Mouse (Mus musculus) CH12.LX (cell line): Measurements from ENCODE around the gene Sh3rf3.

Experiments
- CTCF ChIP-seq, 2 experiments: IDR thresholded peaks in 1 of 2; conservative IDR thresholded peaks in 1 of 2; 2 replicates each; pipeline ENCODE4 v1.5.1; 2011 to 2012; ENCODE audit warnings: low read depth in 2 of 2, low read length in 2 of 2, improper control_type of control experiment in 1 of 2, inconsistent platforms in 1 of 2, mild to moderate bottlenecking in 1 of 2, moderate library complexity in 1 of 2
- JUND ChIP-seq: conservative IDR thresholded peaks from 2 replicates; pipeline ENCODE4 v1.6.1; 2011; ENCODE audit warnings: low read depth, low read length, improper control_type of control experiment
- POLR2A ChIP-seq: IDR thresholded peaks from 2 replicates; pipeline ENCODE4 v1.6.1; 2011; ENCODE audit warnings: low read depth, mild to moderate bottlenecking, improper control_type of control experiment, low read length
- ZMIZ1 ChIP-seq: IDR thresholded peaks from 2 replicates; pipeline ENCODE4 v1.6.1; 2012; ENCODE audit warnings: low read depth, mild to moderate bottlenecking, inconsistent platforms, low read length, improper control_type of control experiment

GRCm38 (mm10) chr10:59114535-59115291 is 301.6 kb downstream of the Sh3rf3 start:
- TF ChIP-seq CTCF (conservative IDR thresholded peaks at IDR 0.05 in 1 of 2, IDR thresholded peaks at IDR 0.05 in 1 of 2; ENCODE audit: low read depth in 2 of 2, low read length in 2 of 2) (no peak), JUND (no peak), POLR2A (no peak), ZMIZ1 (no peak)
